Mouse (Mus musculus) megakaryocyte, embryonic 14.5 days (primary cell): Measurements from ENCODE around the gene Dapp1.

Experiments
- FLI1 ChIP-seq: IDR thresholded peaks from 2 replicates; pipeline ENCODE4 v1.6.1; 2012; ENCODE audit warnings: low read length, inconsistent platforms, mixed read lengths
- GATA1 ChIP-seq: IDR thresholded peaks from 3 replicates; pipeline ENCODE4 v1.6.1; 2012; ENCODE audit warnings: mixed read lengths, low read length, inconsistent platforms, borderline replicate concordance

- TF ChIP-seq GATA1 = no peak
- no peak for TF ChIP-seq FLI1
These were observed 40.6 kb downstream of the Dapp1 start for GRCm38 (mm10) chr3:137940757-137941156.
